In the genomic region with DNA sequence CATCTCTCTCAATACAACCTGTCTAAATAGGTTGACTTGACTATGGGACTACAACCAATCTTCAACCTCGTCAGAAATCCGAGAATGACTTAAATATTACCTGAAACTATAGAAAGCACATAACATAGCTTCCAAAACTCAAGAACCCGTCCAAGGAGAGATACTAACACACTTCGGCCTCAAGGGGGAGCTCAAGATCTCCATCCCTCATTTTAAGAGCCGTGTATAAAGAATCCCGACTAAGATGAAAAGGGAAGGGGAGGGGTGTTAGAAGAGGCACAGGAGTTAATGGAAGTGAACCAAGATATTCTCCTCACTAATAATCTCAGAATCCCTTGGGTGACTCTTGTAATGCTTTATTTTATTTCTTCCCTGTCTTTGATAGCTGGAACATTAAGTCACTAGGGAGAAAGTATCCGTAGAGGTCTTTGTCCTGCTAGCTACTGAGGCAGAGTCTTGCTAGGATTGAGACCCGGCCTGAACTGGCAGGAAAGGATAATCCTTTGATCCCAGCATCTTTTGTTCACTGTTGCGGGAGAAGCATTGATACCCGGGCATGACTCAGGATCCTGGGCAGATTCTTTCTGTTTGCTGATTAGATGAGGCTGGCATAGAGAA, we compare ENCODE assay signal across 8 mouse cellular contexts. TPM values are rescaled to one million over a fixed set of nuclear protein-coding genes. Genes with fewer than 3 reads are reported as not detected.
DNase-seq lines count a peak whose midpoint lies in the region.

No protein-coding gene starts in this region.

- peak; percentile 33 to 40 for DNase-seq in adrenal gland, adult 18-20 months (ENCODE audit: low spot score in 2 of 2)
- no peak for DNase-seq in adrenal gland, postnatal 4 days (ENCODE audit: low spot score in 2 of 2)
- peak; percentile 73 for DNase-seq in WW6 (ENCODE audit: low read depth, low spot score)
- peak; percentile 82 for DNase-seq in embryo, embryonic 11 days
- DNase-seq in heart, postnatal 10 days: peak; percentile 62 to 73
- peak; percentile 65 to 69 for DNase-seq in kidney, postnatal 36 days
- DNase-seq in lung, postnatal 25 days (ENCODE audit: low spot score): peak; percentile 68
- DNase-seq in right cerebral cortex, postnatal 14 days: peak; percentile 14

- intact Hi-C loops in heart, postnatal 10 days (cut with DNase I): loop anchor here (1.0 to 5.0 kb wide), 3 partner anchors 267 to 429 kb away; a partner anchor contains a TSS

RNA-seq across cellular contexts. Expression of a gene that starts 17.3 kb away (rescaled TPM):
- total RNA-seq in adrenal gland, adult 18-20 months (2021): 10 to 100 TPM; 50.8 to 54.5 TPM
- 10 to 100 TPM; 69.7 to 77.9 TPM for total RNA-seq in adrenal gland, postnatal 4 days (2021)
- total RNA-seq in heart, postnatal 10 days (2021): 10 to 100 TPM; 26.6 to 30.3 TPM

RNA-seq across cellular contexts. Expression of a gene that starts 57.1 kb away (rescaled TPM):
- total RNA-seq in adrenal gland, adult 18-20 months (2021): 100 to 1,000 TPM in 1 of 2 experiments, 10 to 100 TPM in 1; 88.2 to 100 TPM
- total RNA-seq in adrenal gland, postnatal 4 days (2021): 10 to 100 TPM; 59.3 to 61.1 TPM
- total RNA-seq in heart, postnatal 10 days (2021): 10 to 100 TPM; 59.1 to 61.9 TPM

Comparison
In these comparisons a context has a peak if more than half of its experiments do, and no peak if none do; other contexts are left out.
1. DNase-seq: peak in adrenal gland, adult 18-20 months (2 of 2), WW6 (single experiment), embryo, embryonic 11 days (single experiment), heart, postnatal 10 days (2 of 2), kidney, postnatal 36 days (2 of 2), lung, postnatal 25 days (single experiment) and right cerebral cortex, postnatal 14 days (single experiment); none in adrenal gland, postnatal 4 days (0 of 2).